Mouse (Mus musculus): ENCODE data around the gene Zmym4.

GRCm38 (mm10) chr4:126967241-126967863, 583 bp downstream of the Zmym4 start:
- no peak; the same call in 1 of the 2 replicates for TF ChIP-seq POLR2A (IDR thresholded peaks at IDR 0.05; ENCODE audit: control insufficient read depth, low read depth, low read length)
- TF ChIP-seq CTCF (IDR thresholded peaks at IDR 0.05; ENCODE audit: control insufficient read depth, insufficient read depth, insufficient replicate concordance, low read depth, low read length), result no peak

All from testis, adult 2 months (tissue).